Mouse (Mus musculus): ENCODE measurements around the gene Cstad. TPM values are rescaled to one million over a fixed set of nuclear protein-coding genes. Genes with fewer than 3 reads are reported as not detected.

The Cstad gene
- polyA plus RNA-seq, 1 experiment from 2014 or later: 0.69 TPM

DNA sequence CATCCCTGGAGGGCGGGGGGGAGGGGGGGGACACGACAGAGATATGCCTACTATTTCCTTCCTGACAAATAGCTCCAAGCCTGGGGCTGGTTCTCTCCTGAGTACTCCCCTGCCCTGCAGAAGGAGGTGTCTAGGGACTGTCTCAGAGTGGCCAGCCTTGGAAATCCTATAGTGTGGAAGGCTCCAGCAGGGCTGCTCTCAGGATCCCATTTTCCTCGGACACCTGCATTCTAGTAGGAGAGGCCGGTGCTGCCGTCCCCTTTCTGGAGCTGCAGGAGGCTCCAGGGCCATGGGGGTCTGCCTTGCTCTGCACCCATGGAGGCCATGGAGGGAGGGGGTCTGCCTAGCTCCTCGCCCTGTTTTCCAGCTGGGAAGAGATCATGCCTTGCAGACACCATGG lies 2.4 kb upstream of the Cstad start:
- WGBS: 63% methylated on average over 6 of the region's 6 CpGs
- no peak overlapping the region for H3K9ac ChIP-seq (ENCODE audit: low read length)
- no peak overlapping the region for H3K27ac ChIP-seq (ENCODE audit: low read length)
- no peak overlapping the region for H3K4me3 ChIP-seq (ENCODE audit: low read length)
- no peaks in the 10 kb centered on the region for H3K27me3 ChIP-seq (ENCODE audit: control insufficient read depth, insufficient read depth, low read depth, low read length)
- H3K36me3 ChIP-seq (ENCODE audit: control insufficient read depth, insufficient read depth, low read length): no peaks in the 10 kb centered on the region
- ATAC-seq (ENCODE audit: low read depth): no peak
- H3K4me1 ChIP-seq (replicated peaks; ENCODE audit: control insufficient read depth, insufficient read depth, low read length): peaks cover 38% of the 10 kb centered on the region
- no peak overlapping the region for H3K4me2 ChIP-seq (ENCODE audit: low read depth, low read length)
- no peaks in the 10 kb centered on the region for H3K9me3 ChIP-seq (ENCODE audit: control insufficient read depth, low read length)

DNA sequence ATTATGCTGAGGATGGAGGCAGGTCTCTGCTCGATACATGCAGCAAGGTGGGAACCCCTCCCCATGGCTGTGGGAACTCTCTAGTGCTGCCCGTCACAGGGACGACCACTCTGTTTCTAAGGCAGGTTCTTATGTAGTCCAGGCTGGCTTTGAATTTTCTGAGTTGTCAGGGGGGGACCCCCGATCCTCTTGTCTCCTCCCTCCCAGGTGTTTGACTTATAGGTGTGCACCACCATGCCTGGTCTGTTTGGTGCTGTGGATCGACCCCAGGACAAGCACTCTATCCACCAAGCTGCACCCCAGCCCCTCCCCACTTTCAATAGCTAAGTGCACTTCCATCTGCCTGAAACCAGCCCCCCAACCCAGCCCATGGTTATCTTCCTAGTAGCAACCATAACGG lies 1.9 kb upstream of the Cstad start:
- 80% methylated on average over 6 of the region's 6 CpGs for WGBS

DNA sequence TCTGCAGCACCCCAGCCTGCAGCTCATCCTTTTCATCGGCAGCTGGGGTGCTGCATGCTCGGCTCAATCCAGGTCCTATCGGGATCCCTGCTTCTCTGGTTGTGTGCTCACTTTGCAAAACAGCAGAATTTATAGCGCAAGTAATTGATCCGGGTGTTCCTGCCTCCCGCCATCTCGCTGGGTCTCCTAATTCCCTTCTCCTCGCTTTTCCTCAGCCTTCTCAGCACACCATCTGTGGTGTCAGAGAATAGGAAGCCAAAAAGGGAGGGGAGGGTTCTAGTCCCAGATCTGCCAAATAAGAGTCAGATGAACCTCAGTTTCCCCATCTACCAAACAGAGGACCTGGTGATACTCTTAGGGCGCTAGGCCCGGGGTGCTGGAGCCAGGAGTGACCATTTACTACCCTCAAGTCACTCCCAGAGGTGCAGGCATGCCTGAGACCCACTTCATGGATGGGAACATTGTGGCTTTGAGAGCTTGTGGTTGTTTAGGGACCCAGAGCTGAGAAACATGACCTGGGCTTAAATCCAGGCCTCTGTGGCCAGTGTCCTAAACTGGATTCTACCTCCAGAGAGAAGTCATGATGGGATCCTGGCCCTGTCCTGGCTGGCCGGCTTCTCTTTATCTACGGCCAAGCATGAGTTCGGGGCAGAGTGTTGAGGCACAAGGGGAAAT lies 1.1 kb upstream of the Cstad start:
- H3K27ac ChIP-seq (ENCODE audit: low read length): peak overlapping the region; percentile 98
- 73% methylated on average over 13 of the region's 13 CpGs for WGBS
- H3K27me3 ChIP-seq (ENCODE audit: control insufficient read depth, insufficient read depth, low read depth, low read length): no peaks in the 10 kb centered on the region
- H3K4me3 ChIP-seq (ENCODE audit: low read length): no peak overlapping the region
- ATAC-seq (ENCODE audit: low read depth): no peak
- H3K4me2 ChIP-seq (ENCODE audit: low read depth, low read length): no peak overlapping the region
- peaks cover 30% of the 10 kb centered on the region for H3K4me1 ChIP-seq (replicated peaks; ENCODE audit: control insufficient read depth, insufficient read depth, low read length)
- H3K36me3 ChIP-seq (ENCODE audit: control insufficient read depth, insufficient read depth, low read length): no peaks in the 10 kb centered on the region
- H3K9me3 ChIP-seq (ENCODE audit: control insufficient read depth, low read length): no peaks in the 10 kb centered on the region
- peak overlapping the region; percentile 77 for H3K9ac ChIP-seq (ENCODE audit: low read length)

More for the DNA sequence above, 1.9 kb upstream of the Cstad start:
- no peaks in the 10 kb centered on the region for H3K9me3 ChIP-seq (ENCODE audit: control insufficient read depth, low read length)
- H3K27me3 ChIP-seq (ENCODE audit: control insufficient read depth, insufficient read depth, low read depth, low read length): no peaks in the 10 kb centered on the region
- H3K4me2 ChIP-seq (ENCODE audit: low read depth, low read length): no peak overlapping the region
- 0 out of 2 replicates have a peak overlapping the region, but pooled peaks have one; percentile 19 for H3K9ac ChIP-seq (ENCODE audit: low read length)
- H3K4me1 ChIP-seq (replicated peaks; ENCODE audit: control insufficient read depth, insufficient read depth, low read length): peaks cover 34% of the 10 kb centered on the region
- ATAC-seq (ENCODE audit: low read depth): no peak
- H3K36me3 ChIP-seq (ENCODE audit: control insufficient read depth, insufficient read depth, low read length): no peaks in the 10 kb centered on the region
- no peak overlapping the region for H3K4me3 ChIP-seq (ENCODE audit: low read length)
- no peak overlapping the region for H3K27ac ChIP-seq (ENCODE audit: low read length)

DNA sequence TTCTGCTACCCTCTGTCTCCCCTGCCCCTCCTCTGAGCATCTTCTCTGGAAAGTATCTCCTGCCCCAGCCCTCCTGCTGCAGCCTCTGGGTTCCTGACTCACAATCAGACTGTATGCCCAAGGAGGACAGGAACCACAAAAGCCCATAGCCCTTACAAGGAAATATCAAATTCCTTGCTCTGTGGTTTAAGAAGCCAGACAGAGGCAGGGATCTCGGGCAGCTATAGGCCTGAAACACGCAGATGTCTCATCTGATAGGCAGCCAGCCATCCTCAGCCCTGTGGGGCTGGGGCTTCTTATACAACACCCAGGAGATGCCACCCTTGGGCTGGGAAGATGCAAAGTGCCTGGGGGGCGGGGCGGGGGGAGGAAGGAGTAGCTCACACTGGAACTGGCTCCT lies 956 bp downstream of the Cstad start:
- H3K27me3 ChIP-seq (ENCODE audit: control insufficient read depth, insufficient read depth, low read depth, low read length): no peaks in the 10 kb centered on the region
- H3K27ac ChIP-seq (ENCODE audit: low read length): peak overlapping the region; percentile 98; the same call in 1 of the 2 replicates
- peaks cover 29% of the 10 kb centered on the region for H3K4me1 ChIP-seq (replicated peaks; ENCODE audit: control insufficient read depth, insufficient read depth, low read length)
- no peaks in the 10 kb centered on the region for H3K36me3 ChIP-seq (ENCODE audit: control insufficient read depth, insufficient read depth, low read length)
- peak overlapping the region; percentile 77 for H3K9ac ChIP-seq (ENCODE audit: low read length)
- 81% methylated on average over 4 of the region's 4 CpGs for WGBS
- H3K4me2 ChIP-seq (ENCODE audit: low read depth, low read length): peak overlapping the region; percentile 72
- ATAC-seq (ENCODE audit: low read depth): no peak
- no peak overlapping the region; the same call in 1 of the 2 replicates for H3K4me3 ChIP-seq (ENCODE audit: low read length)
- H3K9me3 ChIP-seq (ENCODE audit: control insufficient read depth, low read length): no peaks in the 10 kb centered on the region

DNA sequence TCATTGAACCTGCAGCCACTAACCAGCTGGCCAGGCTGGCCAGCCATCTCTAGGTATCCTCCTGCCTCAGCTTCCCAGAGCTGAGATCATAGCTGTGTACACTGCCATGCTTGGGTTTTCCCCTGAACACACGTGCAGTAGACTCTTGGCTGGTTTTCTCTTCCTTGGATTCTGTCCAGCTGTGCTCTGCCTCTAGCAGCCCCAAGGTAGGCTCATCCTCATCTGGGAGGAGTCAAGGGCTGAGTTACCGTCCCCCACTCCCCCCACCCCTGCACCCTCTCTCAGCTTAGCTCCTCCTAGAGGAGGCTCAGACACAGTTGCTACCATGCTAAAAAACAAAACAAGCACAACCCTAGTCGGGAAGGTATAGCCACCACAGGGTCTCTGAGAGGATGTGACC lies 4.8 kb downstream of the Cstad start:
- no peaks in the 10 kb centered on the region for H3K36me3 ChIP-seq (ENCODE audit: control insufficient read depth, insufficient read depth, low read length)
- ATAC-seq (ENCODE audit: low read depth): no peak
- H3K9ac ChIP-seq (ENCODE audit: low read length): no peak overlapping the region
- H3K4me2 ChIP-seq (ENCODE audit: low read depth, low read length): no peak overlapping the region
- no peak overlapping the region; the same call in 1 of the 2 replicates for H3K27ac ChIP-seq (ENCODE audit: low read length)
- no peak overlapping the region for H3K4me3 ChIP-seq (ENCODE audit: low read length)
- 37% methylated on average over 3 of the region's 3 CpGs for WGBS
- peaks cover 33% of the 10 kb centered on the region for H3K4me1 ChIP-seq (replicated peaks; ENCODE audit: control insufficient read depth, insufficient read depth, low read length)
- no peaks in the 10 kb centered on the region for H3K9me3 ChIP-seq (ENCODE audit: control insufficient read depth, low read length)
- H3K27me3 ChIP-seq (ENCODE audit: control insufficient read depth, insufficient read depth, low read depth, low read length): no peaks in the 10 kb centered on the region

DNA sequence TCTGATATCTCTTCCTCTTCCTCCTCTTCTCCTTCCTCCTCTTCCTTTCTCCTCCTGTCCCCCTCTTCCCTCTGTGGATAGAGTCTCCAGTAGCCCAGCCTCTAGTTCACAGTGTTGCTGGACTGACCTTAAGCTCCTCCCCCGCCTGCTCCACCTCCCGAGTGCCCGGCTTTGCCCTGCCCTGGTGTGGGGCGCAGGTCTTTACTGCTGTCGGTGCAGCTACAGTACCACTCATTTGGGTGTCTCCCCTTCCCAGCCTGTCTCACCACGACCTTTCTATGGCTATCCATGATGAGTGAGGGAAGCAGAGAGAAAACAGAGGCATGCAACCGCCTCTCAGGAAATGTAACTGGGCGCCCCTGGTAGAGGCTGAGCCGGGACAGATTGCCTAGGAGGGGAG lies 5.5 kb downstream of the Cstad start:
- Histone ChIP-seq H3K9me3 (ENCODE audit: control insufficient read depth, low read length) (no peaks in the 10 kb centered on the region), H3K4me3 (ENCODE audit: low read length) (no peak overlapping the region), H3K27me3 (ENCODE audit: control insufficient read depth, insufficient read depth, low read depth, low read length) (no peaks in the 10 kb centered on the region), H3K4me1 (replicated peaks; ENCODE audit: control insufficient read depth, insufficient read depth, low read length) (peaks cover 38% of the 10 kb centered on the region), H3K27ac (ENCODE audit: low read length) (peak overlapping the region; percentile 87), H3K36me3 (ENCODE audit: control insufficient read depth, insufficient read depth, low read length) (no peaks in the 10 kb centered on the region), H3K9ac (ENCODE audit: low read length) (peak overlapping the region; percentile 60), H3K4me2 (ENCODE audit: low read depth, low read length) (peak overlapping the region; percentile 44)
- 7% methylated on average over 9 of the region's 9 CpGs for WGBS
- no peak for ATAC-seq (ENCODE audit: low read depth)

DNA sequence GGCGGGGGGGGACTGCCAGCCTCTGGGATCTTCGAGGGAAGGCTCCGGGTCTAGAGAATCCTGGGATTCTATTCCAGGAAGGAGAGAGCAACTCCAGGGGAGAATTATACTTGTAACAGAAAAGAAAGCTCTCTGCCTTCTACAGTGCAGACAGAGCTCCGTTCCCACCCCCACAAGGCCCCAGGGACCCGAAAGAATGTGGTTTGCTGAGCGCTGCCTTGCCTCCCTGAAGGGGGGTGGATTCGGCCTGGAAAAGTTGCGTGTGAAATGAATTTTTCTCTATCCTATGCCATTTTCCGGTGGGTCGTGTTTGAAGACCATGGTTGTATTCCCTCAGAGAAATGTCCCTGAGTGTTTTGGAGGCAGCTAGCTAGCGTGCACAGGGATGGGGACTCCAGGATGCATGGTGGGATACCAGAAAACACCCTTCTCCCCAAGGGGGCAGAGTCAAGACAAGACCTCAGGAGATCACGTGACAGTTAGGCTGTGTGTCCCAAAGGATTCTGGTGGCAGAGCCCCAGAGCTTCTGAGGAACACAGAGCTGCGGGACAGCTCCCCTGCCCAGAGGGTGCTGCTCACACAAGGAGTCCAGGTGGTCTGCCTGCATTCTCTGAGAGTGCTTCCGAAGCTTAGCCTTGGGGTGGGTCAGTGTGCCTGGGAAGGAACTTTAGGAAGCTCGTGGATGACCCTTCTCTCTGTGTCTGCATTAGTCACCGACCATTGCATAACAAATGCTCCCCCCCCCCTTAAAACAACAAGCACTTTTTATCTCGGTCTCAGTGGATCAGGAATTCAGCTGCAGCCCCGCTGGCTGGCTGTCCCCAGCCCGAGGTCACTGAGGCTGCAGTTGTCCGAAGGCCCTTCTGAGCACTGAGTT lies 6.4 kb downstream of the Cstad start:
- Histone ChIP-seq H3K36me3 (ENCODE audit: control insufficient read depth, insufficient read depth, low read length) (no peaks in the 10 kb centered on the region), H3K4me3 (ENCODE audit: low read length) (no peak overlapping the region), H3K4me2 (ENCODE audit: low read depth, low read length) (peak overlapping the region; percentile 44), H3K4me1 (replicated peaks; ENCODE audit: control insufficient read depth, insufficient read depth, low read length) (peaks cover 40% of the 10 kb centered on the region), H3K9me3 (ENCODE audit: control insufficient read depth, low read length) (no peaks in the 10 kb centered on the region), H3K9ac (ENCODE audit: low read length) (peak overlapping the region; percentile 60), H3K27me3 (ENCODE audit: control insufficient read depth, insufficient read depth, low read depth, low read length) (no peaks in the 10 kb centered on the region), H3K27ac (ENCODE audit: low read length) (peak overlapping the region; percentile 87)
- ATAC-seq (ENCODE audit: low read depth): peak; percentile 25
- WGBS: 4% methylated on average over 19 of the region's 20 CpGs

DNA sequence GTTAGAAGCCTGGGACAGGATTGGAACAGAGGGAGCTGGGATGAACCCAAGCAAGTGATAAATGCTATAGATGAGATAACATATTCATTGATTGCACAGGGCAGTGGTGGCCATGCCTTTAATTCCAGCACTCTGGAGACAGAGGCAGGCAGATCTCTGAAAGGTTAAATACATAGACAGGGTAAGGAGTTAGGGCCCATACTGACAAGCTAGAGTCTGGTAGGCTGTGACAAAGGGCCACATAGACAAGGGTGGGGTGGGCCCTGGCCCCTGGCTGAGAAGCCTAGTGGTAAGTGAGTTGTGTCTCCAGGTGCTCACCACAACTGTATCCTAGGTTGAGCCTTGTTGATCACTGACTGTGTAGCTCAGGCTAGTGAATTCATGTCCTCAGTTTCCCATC lies 7.6 kb downstream of the Cstad start:
- H3K9ac ChIP-seq (ENCODE audit: low read length): no peak overlapping the region
- H3K36me3 ChIP-seq (ENCODE audit: control insufficient read depth, insufficient read depth, low read length): no peaks in the 10 kb centered on the region
- H3K27ac ChIP-seq (ENCODE audit: low read length): no peak overlapping the region
- peaks cover 48% of the 10 kb centered on the region for H3K4me1 ChIP-seq (replicated peaks; ENCODE audit: control insufficient read depth, insufficient read depth, low read length)
- no peaks in the 10 kb centered on the region for H3K27me3 ChIP-seq (ENCODE audit: control insufficient read depth, insufficient read depth, low read depth, low read length)
- ATAC-seq (ENCODE audit: low read depth): no peak
- H3K4me2 ChIP-seq (ENCODE audit: low read depth, low read length): no peak overlapping the region
- no peaks in the 10 kb centered on the region for H3K9me3 ChIP-seq (ENCODE audit: control insufficient read depth, low read length)
- no peak overlapping the region for H3K4me3 ChIP-seq (ENCODE audit: low read length)

DNA sequence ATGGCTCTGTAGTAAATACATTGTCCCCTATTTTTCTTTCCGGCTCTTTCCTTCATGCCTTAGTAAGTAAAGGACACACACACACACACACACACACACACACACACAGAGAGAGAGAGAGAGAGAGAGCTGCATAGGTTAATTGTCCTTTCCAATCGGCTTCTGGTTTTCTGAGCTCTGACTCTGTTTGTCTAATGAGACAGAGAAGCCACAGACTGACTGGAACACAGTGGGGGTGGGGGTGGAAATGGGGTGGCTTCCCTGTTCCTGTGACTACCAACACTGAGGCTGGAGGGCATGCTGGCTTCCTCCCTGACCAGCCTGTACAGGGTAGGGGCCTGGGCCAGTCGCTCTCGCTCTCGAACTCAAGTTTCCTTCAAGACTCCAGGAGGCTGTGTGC lies 8.9 kb downstream of the Cstad start:
- H3K27me3 ChIP-seq (ENCODE audit: control insufficient read depth, insufficient read depth, low read depth, low read length): no peaks in the 10 kb centered on the region
- H3K36me3 ChIP-seq (ENCODE audit: control insufficient read depth, insufficient read depth, low read length): no peaks in the 10 kb centered on the region
- no peak overlapping the region for H3K4me3 ChIP-seq (ENCODE audit: low read length)
- no peaks in the 10 kb centered on the region for H3K9me3 ChIP-seq (ENCODE audit: control insufficient read depth, low read length)
- no peak overlapping the region for H3K4me2 ChIP-seq (ENCODE audit: low read depth, low read length)
- 67% methylated on average over 5 of the region's 5 CpGs for WGBS
- no peak overlapping the region for H3K27ac ChIP-seq (ENCODE audit: low read length)
- ATAC-seq (ENCODE audit: low read depth): no peak
- H3K4me1 ChIP-seq (replicated peaks; ENCODE audit: control insufficient read depth, insufficient read depth, low read length): peaks cover 48% of the 10 kb centered on the region
- 0 out of 2 replicates have a peak overlapping the region, but pooled peaks have one; percentile 22 for H3K9ac ChIP-seq (ENCODE audit: low read length)
